Mouse (Mus musculus): Measurements from ENCODE around the gene Akr1cl. TPM values are rescaled to one million over a fixed set of nuclear protein-coding genes. Genes with fewer than 3 reads are reported as not detected.

Akr1cl gene
- 0.05 TPM in 2 replicates for polyA plus RNA-seq (2012; rRNA removed)

DNA sequence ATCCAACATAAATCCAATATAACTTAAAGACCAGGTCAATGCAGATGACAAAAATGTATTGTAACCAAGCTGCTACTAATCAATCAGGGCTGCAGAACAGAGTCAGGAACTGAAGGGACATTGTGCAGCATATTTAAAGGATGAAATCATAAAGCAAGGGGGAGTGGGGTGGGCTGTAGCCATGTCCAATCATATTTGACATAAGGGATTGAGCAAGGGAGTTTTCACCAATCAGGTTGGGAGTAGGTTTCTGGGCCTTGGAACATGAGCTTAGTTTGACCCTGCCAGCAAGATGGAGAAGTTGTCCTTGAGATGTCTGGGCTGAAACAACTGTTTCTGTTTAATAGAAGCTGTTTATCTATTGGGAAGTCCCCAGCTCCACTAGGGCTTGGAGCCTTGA lies at the start of gene Akr1cl:
Akr1cl (minus strand) TSS at position 119 of the 400 bp plus-strand sequence.
- TF ChIP-seq CTCF (IDR thresholded peaks at IDR 0.05; ENCODE audit: borderline replicate concordance, extremely low read depth, insufficient read depth, insufficient read length) (no peak), POLR2A (IDR thresholded peaks at IDR 0.05; ENCODE audit: borderline replicate concordance, extremely low read depth, insufficient read depth, insufficient read length, poor library complexity, severe bottlenecking) (no peak)
- DNase-seq (ENCODE audit: low read depth): no peak

- peak; percentile 35 for DNase-seq (ENCODE audit: low read depth)
- no peak for TF ChIP-seq POLR2A (IDR thresholded peaks at IDR 0.05; ENCODE audit: borderline replicate concordance, extremely low read depth, insufficient read depth, insufficient read length, poor library complexity, severe bottlenecking)
- no peak for TF ChIP-seq CTCF (IDR thresholded peaks at IDR 0.05; ENCODE audit: borderline replicate concordance, extremely low read depth, insufficient read depth, insufficient read length)
Measured at GRCm38 (mm10) chr1:65082188-65082587, 49.6 kb upstream of the Akr1cl start, which contains the start of gene Crygb. TSS of gene Crygb (minus strand) at chr1:65082288.

DNA sequence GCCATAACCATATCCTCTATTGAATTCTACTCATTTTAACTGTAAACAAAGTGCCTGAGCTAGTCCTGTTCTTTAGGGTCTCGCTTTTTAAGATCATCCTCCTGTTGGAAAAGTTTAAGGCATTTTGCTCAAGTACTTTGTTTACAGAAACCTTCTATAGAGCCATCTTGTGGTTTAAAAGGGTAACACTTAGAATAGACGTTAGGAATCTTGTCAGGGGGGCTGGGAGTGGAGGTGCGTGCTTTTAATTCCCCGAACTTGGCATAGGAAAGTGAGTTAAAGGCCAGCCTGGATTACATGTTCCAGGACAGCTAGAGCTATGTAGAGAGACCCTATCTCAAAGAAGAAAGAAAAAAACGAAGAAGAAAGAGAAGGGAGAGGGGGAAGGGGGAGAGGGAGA lies 43.0 kb upstream of the Akr1cl start:
- TF ChIP-seq CTCF (IDR thresholded peaks at IDR 0.05; ENCODE audit: borderline replicate concordance, extremely low read depth, insufficient read depth, insufficient read length) (no peak), POLR2A (IDR thresholded peaks at IDR 0.05; ENCODE audit: borderline replicate concordance, extremely low read depth, insufficient read depth, insufficient read length, poor library complexity, severe bottlenecking) (no peak)
- peak; percentile 27 for DNase-seq (ENCODE audit: low read depth)

DNA sequence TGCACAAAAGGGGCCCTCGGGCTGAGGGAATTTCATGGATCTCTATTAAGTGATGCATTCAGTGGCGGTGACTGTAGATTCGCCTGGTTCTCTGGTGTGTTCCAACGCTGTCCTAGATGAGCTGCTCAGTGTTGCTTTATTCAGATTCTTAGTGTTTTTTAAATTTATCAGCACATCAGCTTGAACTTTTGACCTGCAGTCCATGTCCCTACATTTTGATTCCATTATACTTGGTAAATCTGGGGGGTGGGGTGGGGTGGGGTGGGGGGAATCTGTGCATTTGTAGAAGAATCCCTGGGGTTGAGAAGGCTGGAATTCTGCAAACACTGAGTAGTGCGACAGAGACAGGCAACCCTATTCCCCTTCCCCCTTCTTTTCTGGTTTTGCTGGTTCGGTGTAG lies 41.0 kb upstream of the Akr1cl start, which contains the start of gene Crygc:
Crygc (minus strand) TSS at position 101 of the 400 bp plus-strand sequence.
- DNase-seq (ENCODE audit: low read depth): no peak
- TF ChIP-seq CTCF (IDR thresholded peaks at IDR 0.05; ENCODE audit: borderline replicate concordance, extremely low read depth, insufficient read depth, insufficient read length) (no peak), POLR2A (IDR thresholded peaks at IDR 0.05; ENCODE audit: borderline replicate concordance, extremely low read depth, insufficient read depth, insufficient read length, poor library complexity, severe bottlenecking) (no peak)

DNA sequence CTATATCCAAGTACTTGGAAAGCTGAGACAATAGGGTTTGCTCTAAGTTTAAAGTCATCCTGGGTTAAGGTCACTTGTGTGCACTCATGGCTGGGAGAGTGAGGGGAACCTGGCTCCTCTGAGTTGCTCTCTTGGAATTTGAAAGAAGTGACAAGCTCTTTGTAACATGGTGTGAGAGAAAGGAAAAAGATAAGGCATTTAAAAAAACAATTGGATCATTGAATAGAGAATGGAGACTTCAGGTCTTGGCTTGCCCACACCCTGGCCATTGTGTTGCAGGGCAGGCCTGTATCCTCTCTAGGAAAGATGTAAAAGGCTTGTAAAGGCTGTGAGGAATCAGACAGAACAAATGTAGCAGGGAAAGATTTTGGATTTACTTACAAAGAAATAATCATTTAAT lies 35.3 kb upstream of the Akr1cl start:
- no peak for DNase-seq (ENCODE audit: low read depth)
- TF ChIP-seq POLR2A (IDR thresholded peaks at IDR 0.05; ENCODE audit: borderline replicate concordance, extremely low read depth, insufficient read depth, insufficient read length, poor library complexity, severe bottlenecking) (no peak), CTCF (IDR thresholded peaks at IDR 0.05; ENCODE audit: borderline replicate concordance, extremely low read depth, insufficient read depth, insufficient read length) (no peak)

DNA sequence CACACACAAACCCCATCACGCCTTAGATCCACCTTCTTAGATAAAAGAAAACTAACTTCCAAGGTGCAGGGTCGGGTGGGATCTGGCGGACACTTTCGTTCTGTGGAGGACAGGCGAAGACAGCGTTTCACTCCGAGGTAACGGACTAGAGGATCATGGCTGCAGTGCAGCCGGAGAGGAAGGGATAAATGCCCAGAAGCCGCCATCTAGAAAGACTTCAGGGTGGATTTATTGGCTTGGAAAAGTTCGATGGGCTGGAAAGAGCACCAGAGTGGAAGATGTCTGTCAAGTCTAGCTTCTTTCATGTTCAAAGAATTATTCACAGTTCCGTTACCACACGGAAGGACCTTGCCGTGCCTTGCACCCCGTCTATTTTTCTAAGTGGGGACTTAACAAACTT lies 31.6 kb upstream of the Akr1cl start:
- TF ChIP-seq CTCF (IDR thresholded peaks at IDR 0.05; ENCODE audit: borderline replicate concordance, extremely low read depth, insufficient read depth, insufficient read length): no peak
- TF ChIP-seq POLR2A (IDR thresholded peaks at IDR 0.05; ENCODE audit: borderline replicate concordance, extremely low read depth, insufficient read depth, insufficient read length, poor library complexity, severe bottlenecking): no peak
- peak; percentile 25 for DNase-seq (ENCODE audit: low read depth)

DNA sequence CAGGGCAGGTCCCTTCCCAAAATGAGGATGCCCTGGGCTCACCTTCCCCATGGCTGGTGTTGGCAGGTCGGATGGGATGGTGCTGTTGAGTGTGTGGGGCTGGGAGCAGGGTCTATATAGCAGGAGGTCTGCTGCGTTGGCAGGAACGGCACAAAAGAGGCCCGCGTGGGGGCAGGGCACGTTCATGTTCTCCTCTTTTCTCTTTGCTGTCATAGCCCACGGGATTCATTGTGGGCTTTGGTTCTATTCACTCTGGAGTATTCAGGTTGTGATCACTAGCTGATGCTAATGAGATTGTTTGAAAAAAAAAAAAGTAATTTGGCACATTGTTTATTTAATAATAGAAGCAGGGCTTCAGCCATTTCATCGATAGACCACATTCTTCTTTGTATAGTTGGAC lies 30.8 kb upstream of the Akr1cl start, which contains the start of gene Crygd:
Crygd (minus strand) TSS at position 101 of the 400 bp plus-strand sequence.
- TF ChIP-seq POLR2A (IDR thresholded peaks at IDR 0.05; ENCODE audit: borderline replicate concordance, extremely low read depth, insufficient read depth, insufficient read length, poor library complexity, severe bottlenecking) (no peak), CTCF (IDR thresholded peaks at IDR 0.05; ENCODE audit: borderline replicate concordance, extremely low read depth, insufficient read depth, insufficient read length) (no peak)
- DNase-seq (ENCODE audit: low read depth): no peak

- no peak for DNase-seq (ENCODE audit: low read depth)
- TF ChIP-seq POLR2A (IDR thresholded peaks at IDR 0.05; ENCODE audit: borderline replicate concordance, extremely low read depth, insufficient read depth, insufficient read length, poor library complexity, severe bottlenecking) (no peak), CTCF (IDR thresholded peaks at IDR 0.05; ENCODE audit: borderline replicate concordance, extremely low read depth, insufficient read depth, insufficient read length) (no peak)
Measured at GRCm38 (mm10) chr1:65052140-65052539, 19.6 kb upstream of the Akr1cl start.

GRCm38 (mm10) chr1:65051696-65052095 lies 19.1 kb upstream of the Akr1cl start:
- DNase-seq (ENCODE audit: low read depth): no peak
- no peak for TF ChIP-seq POLR2A (IDR thresholded peaks at IDR 0.05; ENCODE audit: borderline replicate concordance, extremely low read depth, insufficient read depth, insufficient read length, poor library complexity, severe bottlenecking)
- TF ChIP-seq CTCF (IDR thresholded peaks at IDR 0.05; ENCODE audit: borderline replicate concordance, extremely low read depth, insufficient read depth, insufficient read length): no peak

DNA sequence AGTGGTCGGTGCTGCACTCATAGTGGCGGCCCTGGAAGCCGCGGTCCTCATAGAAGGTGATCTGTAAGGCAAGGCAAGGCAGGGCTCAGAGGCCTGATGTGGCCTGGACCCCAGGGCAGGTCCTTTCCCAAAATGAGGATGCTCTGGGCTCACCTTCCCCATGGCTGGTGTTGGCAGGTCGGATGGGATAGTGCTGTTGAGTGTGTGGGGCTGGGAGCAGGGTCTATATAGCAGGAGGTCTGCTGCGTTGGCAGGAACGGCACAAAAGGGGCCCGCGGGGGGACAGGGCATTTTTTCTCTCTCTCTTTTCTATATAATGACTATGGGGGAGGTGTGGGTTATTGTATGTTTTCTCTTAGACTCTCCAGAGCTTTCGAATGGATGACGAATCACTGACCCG lies 18.4 kb upstream of the Akr1cl start, which contains the start of gene Cryge:
Cryge (minus strand) TSS at position 198 of the 400 bp plus-strand sequence.
- peak; percentile 20 for DNase-seq (ENCODE audit: low read depth)

GRCm38 (mm10) chr1:65048781-65049180 lies 16.2 kb upstream of the Akr1cl start:
- TF ChIP-seq POLR2A (IDR thresholded peaks at IDR 0.05; ENCODE audit: borderline replicate concordance, extremely low read depth, insufficient read depth, insufficient read length, poor library complexity, severe bottlenecking) (no peak), CTCF (IDR thresholded peaks at IDR 0.05; ENCODE audit: borderline replicate concordance, extremely low read depth, insufficient read depth, insufficient read length) (no peak)
- DNase-seq (ENCODE audit: low read depth): peak; percentile 43

DNA sequence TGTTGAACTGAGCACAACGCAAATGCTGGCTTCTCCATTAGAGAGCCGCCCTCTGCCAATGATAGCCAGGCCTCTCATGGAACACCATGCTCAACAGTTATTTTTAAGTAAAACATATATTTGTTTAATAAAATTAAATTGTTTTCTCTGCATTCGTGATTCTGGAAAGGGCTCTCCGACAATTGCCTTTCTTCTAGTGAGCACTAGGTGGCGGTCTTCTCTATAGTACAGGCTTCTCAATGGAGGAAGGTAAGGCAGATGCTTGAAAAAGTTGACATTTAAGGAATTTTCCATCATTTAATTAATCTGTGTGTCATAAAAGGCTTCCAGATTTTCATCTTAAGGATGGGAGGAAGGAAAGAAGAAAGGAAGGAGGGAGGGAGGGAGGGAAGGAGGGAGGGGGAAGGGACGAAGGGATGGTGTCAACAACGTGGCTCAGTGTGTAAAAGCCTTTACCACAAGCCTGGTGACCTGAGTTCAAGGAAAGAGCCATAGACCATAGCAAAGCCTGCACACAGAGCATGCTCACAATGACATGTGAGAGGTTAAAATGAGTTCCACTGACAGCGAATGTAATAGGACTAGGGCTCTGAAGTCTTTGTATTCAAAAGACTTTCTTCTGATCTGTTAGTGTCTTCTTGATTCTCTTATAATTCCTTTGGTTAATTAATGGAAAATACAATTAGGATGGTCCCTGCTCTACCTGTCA lies 14.0 kb upstream of the Akr1cl start:
- peak; percentile 53 for DNase-seq (ENCODE audit: low read depth)
- TF ChIP-seq CTCF (IDR thresholded peaks at IDR 0.05; ENCODE audit: borderline replicate concordance, extremely low read depth, insufficient read depth, insufficient read length) (peak; percentile 60; the same call in 1 of the 2 replicates), POLR2A (IDR thresholded peaks at IDR 0.05; ENCODE audit: borderline replicate concordance, extremely low read depth, insufficient read depth, insufficient read length, poor library complexity, severe bottlenecking) (no peak)

Measured in brain, embryonic 14.5 days (tissue).